Mouse (Mus musculus) MEL (cell line): ENCODE measurements around the gene Unc5b. TPM values are rescaled to one million over a fixed set of nuclear protein-coding genes. Genes with fewer than 3 reads are reported as not detected.
"Not testable (repeated sequence)": the region's sequence is repeated elsewhere in the genome, so short reads cannot be mapped to it uniquely, and the experiment has no call there.

Experiments used
- DNase-seq: peaks from one replicate; pipeline ENCODE4 v3.0.0; 2011; ENCODE audit warnings: low read depth, low spot score
- H3K27ac ChIP-seq: 2 replicates; pipeline ENCODE4 v1.5.1; 2012; ENCODE audit warnings: low read depth, mild to moderate bottlenecking, control low read depth, low read length, moderate library complexity; ENCODE audit not compliant: control insufficient read depth
- H3K27me3 ChIP-seq, 2 experiments: fragments of 150-350 bp in 1 of 2; sonication (generic) in 1 of 2; 2 replicates each; pipeline ENCODE4 v1.6.1; 2012; ENCODE audit warnings: low read length in 2 of 2, mild to moderate bottlenecking in 2 of 2, improper control_type of control experiment in 1 of 2, moderate library complexity in 1 of 2; ENCODE audit not compliant: insufficient read depth in 2 of 2, control insufficient read depth in 1 of 2
- H3K36me3 ChIP-seq, 2 experiments: 2 replicates each; pipeline ENCODE4 v1.6.1; 2012 to 2014; ENCODE audit warnings: low read length in 2 of 2, improper control_type of control experiment in 1 of 2, inconsistent platforms in 1 of 2, mild to moderate bottlenecking in 1 of 2; ENCODE audit not compliant: insufficient read depth in 2 of 2, control insufficient read depth in 1 of 2
- H3K4me1 ChIP-seq, 2 experiments: fragments of 150-350 bp in 1 of 2; sonication (generic) in 1 of 2; 2 replicates each; pipeline ENCODE4 v1.6.1; 2012; ENCODE audit warnings: low read length in 2 of 2, improper control_type of control experiment in 1 of 2, mild to moderate bottlenecking in 1 of 2; ENCODE audit not compliant: insufficient read depth in 2 of 2, control insufficient read depth in 1 of 2
- H3K4me3 ChIP-seq, 2 experiments: fragments of 150-350 bp in 1 of 2; sonication (generic) in 1 of 2; 2 replicates each; pipeline ENCODE4 v1.5.1; 2012; ENCODE audit warnings: low read depth in 2 of 2, low read length in 2 of 2, mild to moderate bottlenecking in 2 of 2, moderate library complexity in 2 of 2, control low read depth in 1 of 2, improper control_type of control experiment in 1 of 2; ENCODE audit not compliant: control insufficient read depth in 1 of 2, insufficient read depth in 1 of 2
- H3K79me2 ChIP-seq: 2 replicates; pipeline ENCODE4 v1.6.1; 2012; ENCODE audit warnings: mild to moderate bottlenecking, low read length, moderate library complexity; ENCODE audit not compliant: control insufficient read depth, poor library complexity, insufficient read depth
- H3K9ac ChIP-seq: 2 replicates; pipeline ENCODE4 v1.6.1; 2012; ENCODE audit warnings: low read depth, mild to moderate bottlenecking, control low read depth, low read length, moderate library complexity; ENCODE audit not compliant: control insufficient read depth, poor library complexity, severe bottlenecking
- H3K9me3 ChIP-seq: fragments of 150-350 bp; sonication (generic); replicated peaks from 2 replicates; pipeline ENCODE4 v1.6.1; 2012; ENCODE audit warnings: mild to moderate bottlenecking, low read length, improper control_type of control experiment, moderate library complexity; ENCODE audit not compliant: insufficient read depth
- BHLHE40 ChIP-seq: IDR thresholded peaks from 2 replicates; pipeline ENCODE4 v1.6.1; 2012; ENCODE audit warnings: low read depth, mild to moderate bottlenecking, inconsistent platforms, low read length, improper control_type of control experiment, borderline replicate concordance
- CHD2 ChIP-seq: IDR thresholded peaks from 2 replicates; pipeline ENCODE4 v1.6.1; 2011; ENCODE audit warnings: low read length, improper control_type of control experiment
- ELF1 ChIP-seq: IDR thresholded peaks from 2 replicates; pipeline ENCODE4 v1.6.1; 2014; ENCODE audit warnings: low read depth, mild to moderate bottlenecking, inconsistent platforms, low read length, improper control_type of control experiment, moderate library complexity
- ETS1 ChIP-seq: IDR thresholded peaks from 2 replicates; pipeline ENCODE4 v1.6.1; 2012; ENCODE audit warnings: low read depth, mild to moderate bottlenecking, inconsistent platforms, low read length, improper control_type of control experiment, moderate library complexity
- GATA1 ChIP-seq: IDR thresholded peaks from 2 replicates; pipeline ENCODE4 v1.6.1; 2011; ENCODE audit warnings: low read depth, low read length, improper control_type of control experiment
- HCFC1 ChIP-seq: IDR thresholded peaks from 2 replicates; pipeline ENCODE4 v1.6.1; 2012; ENCODE audit warnings: low read depth, mild to moderate bottlenecking, inconsistent platforms, low read length, improper control_type of control experiment, moderate library complexity
- MAX ChIP-seq: IDR thresholded peaks from 2 replicates; pipeline ENCODE4 v1.6.1; 2011; ENCODE audit warnings: low read length, improper control_type of control experiment
- MAZ ChIP-seq: IDR thresholded peaks from 2 replicates; pipeline ENCODE4 v1.6.1; 2012; ENCODE audit warnings: low read depth, mild to moderate bottlenecking, inconsistent platforms, low read length, improper control_type of control experiment
- MEF2A ChIP-seq: IDR thresholded peaks from 2 replicates; pipeline ENCODE4 v1.6.1; 2014; ENCODE audit warnings: low read depth, mild to moderate bottlenecking, inconsistent platforms, low read length, improper control_type of control experiment; ENCODE audit not compliant: poor library complexity, insufficient replicate concordance, severe bottlenecking; ENCODE audit errors: extremely low read depth
- MXI1 ChIP-seq: IDR thresholded peaks from 2 replicates; pipeline ENCODE4 v1.6.1; 2011; ENCODE audit warnings: mild to moderate bottlenecking, low read depth, low read length, improper control_type of control experiment
- MYC ChIP-seq: IDR thresholded peaks from 2 replicates; pipeline ENCODE4 v1.6.1; 2011; ENCODE audit warnings: low read depth, mild to moderate bottlenecking, low read length, improper control_type of control experiment, moderate library complexity
- NRF1 ChIP-seq: IDR thresholded peaks from 2 replicates; pipeline ENCODE4 v1.6.1; 2014; ENCODE audit warnings: low read depth, mild to moderate bottlenecking, inconsistent platforms, low read length, improper control_type of control experiment, moderate library complexity; ENCODE audit not compliant: poor library complexity, insufficient read depth, severe bottlenecking
- POLR2A ChIP-seq, 2 experiments: IDR thresholded peaks; 2 replicates each; pipeline ENCODE4 v1.6.1; 2011 to 2012; ENCODE audit warnings: low read length in 2 of 2, mild to moderate bottlenecking in 2 of 2, control low read depth in 1 of 2, improper control_type of control experiment in 1 of 2, low read depth in 1 of 2, moderate library complexity in 1 of 2; ENCODE audit not compliant: control insufficient read depth in 1 of 2, insufficient read depth in 1 of 2, poor library complexity in 1 of 2
- POLR2AphosphoS2 ChIP-seq: IDR thresholded peaks from 2 replicates; pipeline ENCODE4 v1.6.1; 2011; ENCODE audit warnings: low read length, improper control_type of control experiment
- POLR2AphosphoS5 ChIP-seq: IDR thresholded peaks from 2 replicates; pipeline ENCODE4 v1.6.1; 2012; ENCODE audit warnings: low read depth, borderline replicate concordance, mild to moderate bottlenecking, inconsistent platforms, low read length, moderate library complexity, mixed read lengths
- RAD21 ChIP-seq: IDR thresholded peaks from 2 replicates; pipeline ENCODE4 v1.6.1; 2011; ENCODE audit warnings: mild to moderate bottlenecking, low read depth, low read length, improper control_type of control experiment
- RCOR1 ChIP-seq: IDR thresholded peaks from 2 replicates; pipeline ENCODE4 v1.6.1; 2012; ENCODE audit warnings: low read depth, mild to moderate bottlenecking, inconsistent platforms, low read length, improper control_type of control experiment
- SMC3 ChIP-seq: IDR thresholded peaks from 2 replicates; pipeline ENCODE4 v1.6.1; 2011; ENCODE audit warnings: low read depth, low read length, improper control_type of control experiment
- TAL1 ChIP-seq: IDR thresholded peaks from 2 replicates; pipeline ENCODE4 v1.6.1; 2012; ENCODE audit warnings: mild to moderate bottlenecking, inconsistent platforms, low read length, moderate library complexity, mixed read lengths
- TBP ChIP-seq: IDR thresholded peaks from 2 replicates; pipeline ENCODE4 v1.8.0; 2011; ENCODE audit warnings: low read depth, low read length, improper control_type of control experiment
- UBTF ChIP-seq: IDR thresholded peaks from 2 replicates; pipeline ENCODE4 v1.6.1; 2012; ENCODE audit warnings: low read depth, mild to moderate bottlenecking, inconsistent platforms, low read length, improper control_type of control experiment, moderate library complexity, borderline replicate concordance; ENCODE audit not compliant: insufficient read depth
- USF2 ChIP-seq, 2 experiments: IDR thresholded peaks; 2 replicates each; pipeline ENCODE4 v1.6.1; 2011 to 2012; ENCODE audit warnings: improper control_type of control experiment in 2 of 2, low read length in 2 of 2, borderline replicate concordance in 1 of 2, inconsistent platforms in 1 of 2, low read depth in 1 of 2, mild to moderate bottlenecking in 1 of 2; ENCODE audit not compliant: insufficient read depth in 1 of 2
- ZKSCAN1 ChIP-seq: IDR thresholded peaks from 2 replicates; pipeline ENCODE4 v1.6.1; 2012; ENCODE audit warnings: low read depth, mild to moderate bottlenecking, inconsistent platforms, low read length, improper control_type of control experiment, moderate library complexity
- ZMIZ1 ChIP-seq: IDR thresholded peaks from 2 replicates; pipeline ENCODE4 v1.6.1; 2012; ENCODE audit warnings: low read depth, mild to moderate bottlenecking, inconsistent platforms, low read length, improper control_type of control experiment, moderate library complexity
- ZNF384 ChIP-seq: IDR thresholded peaks from 2 replicates; pipeline ENCODE4 v1.6.1; 2012; ENCODE audit warnings: low read depth, mild to moderate bottlenecking, inconsistent platforms, low read length, improper control_type of control experiment
- polyA plus RNA-seq, 2 experiments: library from polyadenylated mRNA; stranded (reverse) in 1 of 2; unstranded in 1 of 2; fragments of >175 nt in 1 of 2; fragments of >200 nt in 1 of 2; gene quantifications; 2 replicates each; pipeline versions ENCODE4 v1.2.1 to v1.2.4; 2012; ENCODE audit warnings: low replicate concordance in 2 of 2, low read depth in 1 of 2; ENCODE audit not compliant: insufficient read length in 2 of 2, insufficient read depth in 1 of 2, missing spikeins in 1 of 2
- total RNA-seq: library from RNA; depleted of rRNA; stranded (reverse); fragments of 300-350 nt; gene quantifications from 2 replicates; pipeline ENCODE4 v1.2.3, GENCODE M21; 2012

Gene Unc5b
- total and polyA plus RNA-seq, 3 experiments: not detected

DNA sequence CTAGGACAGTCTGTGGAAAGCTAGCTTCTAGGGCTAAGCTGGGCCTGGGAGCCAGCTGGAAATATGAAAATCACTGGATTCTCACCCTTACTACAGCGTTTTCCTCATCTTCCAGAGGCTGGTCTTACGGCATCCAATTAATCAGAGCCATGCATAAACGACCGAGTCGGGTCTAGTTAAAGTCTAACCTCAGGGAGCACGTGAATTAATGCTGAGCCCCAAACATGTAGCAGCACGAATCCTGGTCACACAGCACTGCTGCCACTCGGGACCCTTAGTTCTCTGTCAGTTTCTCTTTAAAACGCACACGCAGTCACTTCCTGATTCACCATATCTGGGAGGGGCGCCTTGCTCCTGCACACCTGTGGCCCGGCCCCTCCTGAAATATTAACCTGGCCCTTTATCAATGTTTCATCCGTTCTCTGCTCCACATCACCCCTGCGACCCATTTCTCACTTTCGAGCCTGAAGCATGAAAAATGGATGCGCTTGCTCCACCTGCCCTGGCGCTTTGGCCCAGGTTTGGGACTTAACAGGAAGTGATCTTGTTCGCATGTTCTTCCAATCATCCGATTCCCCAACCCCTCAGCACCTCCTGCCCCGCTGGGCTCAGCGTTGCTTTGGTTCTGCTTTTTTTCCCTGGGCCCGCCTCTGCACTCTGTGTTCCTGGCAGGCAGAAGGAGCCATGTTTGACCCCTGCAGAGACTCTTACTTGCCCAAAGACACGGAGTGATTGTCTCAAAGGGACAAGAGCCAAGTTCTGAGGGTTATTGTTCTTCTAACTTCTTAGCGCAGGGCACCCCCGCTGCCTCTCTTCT, 31.3 kb upstream of the Unc5b start:
- Histone ChIP-seq H3K4me3 (no peak overlapping the region), H3K27ac (no peak overlapping the region), H3K9ac (no peak overlapping the region), H3K4me1 (no peaks in the 10 kb centered on the region), H3K79me2 (no peaks in the 10 kb centered on the region), H3K27me3 (no peaks in the 10 kb centered on the region), H3K36me3 (no peaks in the 10 kb centered on the region), H3K9me3 (no peaks in the 10 kb centered on the region)
- no peak for TF ChIP-seq BHLHE40
- TF ChIP-seq ZNF384: no peak
- no peak for TF ChIP-seq POLR2AphosphoS5
- TF ChIP-seq USF2 (IDR thresholded peaks at IDR 0.05; ENCODE audit: borderline replicate concordance in 1 of 2, insufficient read depth in 1 of 2, low read depth in 1 of 2, low read length in 2 of 2): no peak
- TF ChIP-seq MXI1: no peak
- no peak for TF ChIP-seq TBP
- TF ChIP-seq ZMIZ1: no peak
- TF ChIP-seq POLR2A (IDR thresholded peaks at IDR 0.05; ENCODE audit: control insufficient read depth in 1 of 2, insufficient read depth in 1 of 2, low read depth in 1 of 2, low read length in 2 of 2, poor library complexity in 1 of 2): no peak
- TF ChIP-seq GATA1: no peak
- TF ChIP-seq RCOR1: no peak
- TF ChIP-seq ZKSCAN1: no peak
- no peak for TF ChIP-seq ETS1
- DNase-seq: no peak

DNA sequence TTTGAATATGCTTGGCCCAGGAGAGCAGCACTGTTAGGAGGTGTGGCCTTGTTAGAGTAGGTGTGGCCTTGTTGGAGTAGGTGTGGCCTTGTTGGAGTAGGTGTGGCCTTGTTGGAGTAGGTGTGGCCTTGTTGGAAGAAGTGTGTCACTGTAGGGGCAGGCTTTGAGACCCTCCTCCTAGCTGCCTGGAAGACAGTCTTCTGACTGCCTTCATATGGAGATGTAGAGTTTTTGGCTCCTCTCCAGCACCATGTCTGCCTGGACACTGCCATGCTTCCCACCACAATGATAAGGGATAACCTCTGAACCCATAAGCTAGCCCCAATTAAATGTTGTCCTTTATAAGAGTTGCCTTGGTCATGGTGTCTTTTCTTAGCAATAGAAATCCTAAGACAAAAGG, 13.9 kb upstream of the Unc5b start:
- not testable (repeated sequence) for H3K79me2 ChIP-seq, DNase-seq, H3K27me3 ChIP-seq, H3K27ac ChIP-seq, H3K36me3 ChIP-seq, H3K9me3 ChIP-seq, H3K9ac ChIP-seq, H3K4me1 ChIP-seq, H3K4me3 ChIP-seq

GRCm38 (mm10) chr10:60838816-60839215, 7.4 kb upstream of the Unc5b start:
- H3K27ac ChIP-seq: no peak overlapping the region
- no peak for DNase-seq
- no peaks in the 10 kb centered on the region for H3K9me3 ChIP-seq
- H3K36me3 ChIP-seq: no peaks in the 10 kb centered on the region
- no peak overlapping the region for H3K4me3 ChIP-seq
- H3K27me3 ChIP-seq: no peaks in the 10 kb centered on the region
- no peaks in the 10 kb centered on the region for H3K4me1 ChIP-seq
- no peak overlapping the region for H3K9ac ChIP-seq
- H3K79me2 ChIP-seq: no peaks in the 10 kb centered on the region
- TF ChIP-seq RAD21 (no peak), MEF2A (no peak), MAX (no peak), MAZ (no peak), SMC3 (no peak), MYC (no peak), POLR2A (IDR thresholded peaks at IDR 0.05; ENCODE audit: control insufficient read depth in 1 of 2, insufficient read depth in 1 of 2, low read depth in 1 of 2, low read length in 2 of 2, poor library complexity in 1 of 2) (no peak), NRF1 (no peak), HCFC1 (no peak), POLR2AphosphoS2 (no peak), UBTF (no peak), ZKSCAN1 (no peak), TBP (no peak), TAL1 (no peak), CHD2 (no peak), ELF1 (no peak)
